Mouse (Mus musculus) gastrocnemius, adult 2 months (tissue): ENCODE measurements around the gene Cpz. TPM values are rescaled to one million over a fixed set of nuclear protein-coding genes. Genes with fewer than 3 reads are reported as not detected.

Source experiments
- DNase-seq: peaks from one replicate; pipeline ENCODE4 v3.0.0; 2022
- H3K27ac ChIP-seq: fragments of 200-600 bp; 2 replicates; pipeline ENCODE4 v1.8.1; 2022; ENCODE audit warnings: mild to moderate bottlenecking
- H3K4me3 ChIP-seq: fragments of 200-600 bp; 2 replicates; pipeline ENCODE4 v1.8.1; 2022; ENCODE audit warnings: mild to moderate bottlenecking, moderate library complexity
- CTCF ChIP-seq: fragments of 200-600 bp; IDR thresholded peaks from 2 replicates; pipeline ENCODE4 v1.8.1; 2022; ENCODE audit warnings: antibody characterized with exemption, mild to moderate bottlenecking, moderate library complexity
- intact Hi-C: fragments of 180-260 bp; cut with DNase I; formaldehyde crosslinking; loops from one replicate; pipeline ENCODE4 v1.15.1; 2025
- total RNA-seq, 2 experiments: library from RNA; stranded (reverse); gene quantifications; 2 replicates each; pipeline ENCODE4 v1.2.3; 2021

The Cpz gene
- total RNA-seq, 2 experiments from 2014 or later = 0.13 to 0.89 TPM

- TF ChIP-seq CTCF = peak; percentile 82
- H3K4me3 ChIP-seq = no peak overlapping the region
- intact Hi-C loops = loop anchor here (2.0 kb wide), 1 partner anchor 132 kb away; no protein-coding TSS in a partner anchor
- H3K27ac ChIP-seq = no peak overlapping the region
- no peak for DNase-seq
Observed at GRCm38 (mm10) chr5:35510589-35510988, 14.9 kb downstream of the Cpz start.

- Histone ChIP-seq H3K4me3 (no peak overlapping the region), H3K27ac (no peak overlapping the region)
- no peak for DNase-seq
- intact Hi-C loops = no loop called here
- TF ChIP-seq CTCF = no peak
Observed at GRCm38 (mm10) chr5:35505016-35505415, 20.5 kb downstream of the Cpz start.

- TF ChIP-seq CTCF = no peak
- no peak overlapping the region for H3K4me3 ChIP-seq
- H3K27ac ChIP-seq = no peak overlapping the region
- DNase-seq = no peak
- intact Hi-C loops = no loop called here
Observed at GRCm38 (mm10) chr5:35497344-35497743, 28.2 kb downstream of the Cpz start.

- Histone ChIP-seq H3K4me3 (no peak overlapping the region), H3K27ac (no peak overlapping the region)
- no peak for TF ChIP-seq CTCF
- intact Hi-C loops = no loop called here
- DNase-seq = no peak
Observed at GRCm38 (mm10) chr5:35495989-35496388, 29.5 kb downstream of the Cpz start.

GRCm38 (mm10) chr5:35494773-35495390 lies 30.6 kb downstream of the Cpz start:
- intact Hi-C loops = no loop called here
- no peak for DNase-seq
- H3K27ac ChIP-seq = no peak overlapping the region
- no peak for TF ChIP-seq CTCF
- H3K4me3 ChIP-seq = no peak overlapping the region

GRCm38 (mm10) chr5:35493770-35494169 lies 31.7 kb downstream of the Cpz start:
- no peak for DNase-seq
- no peak for TF ChIP-seq CTCF
- no peak overlapping the region for H3K27ac ChIP-seq
- intact Hi-C loops = no loop called here
- H3K4me3 ChIP-seq = no peak overlapping the region

- Histone ChIP-seq H3K27ac (no peak overlapping the region), H3K4me3 (no peak overlapping the region)
- TF ChIP-seq CTCF = no peak
- DNase-seq = no peak
- intact Hi-C loops = no loop called here
Observed at GRCm38 (mm10) chr5:35479521-35479920, 46.0 kb downstream of the Cpz start.

- peak; percentile 41; the same call in 1 of the 2 replicates for TF ChIP-seq CTCF
- DNase-seq = no peak
- Histone ChIP-seq H3K4me3 (no peak overlapping the region), H3K27ac (no peak overlapping the region)
- intact Hi-C loops = no loop called here
Observed at GRCm38 (mm10) chr5:35475236-35475635, 50.3 kb downstream of the Cpz start.

GRCm38 (mm10) chr5:35470885-35471528 lies 54.5 kb downstream of the Cpz start:
- TF ChIP-seq CTCF = no peak
- Histone ChIP-seq H3K27ac (no peak overlapping the region), H3K4me3 (no peak overlapping the region)
- no peak for DNase-seq
- intact Hi-C loops = no loop called here

- Histone ChIP-seq H3K27ac (no peak overlapping the region), H3K4me3 (peak overlapping the region; percentile 34; the same call in 1 of the 2 replicates)
- no peak for TF ChIP-seq CTCF
- intact Hi-C loops = no loop called here
- no peak for DNase-seq
Observed at GRCm38 (mm10) chr5:35465966-35466635, 59.4 kb downstream of the Cpz start.

GRCm38 (mm10) chr5:35462081-35462480 lies 63.4 kb downstream of the Cpz start:
- intact Hi-C loops = no loop called here
- no peak for TF ChIP-seq CTCF
- no peak overlapping the region for H3K27ac ChIP-seq
- DNase-seq = no peak
- no peak overlapping the region for H3K4me3 ChIP-seq

GRCm38 (mm10) chr5:35459760-35460159 lies 65.7 kb downstream of the Cpz start:
- DNase-seq = no peak

GRCm38 (mm10) chr5:35458267-35458666 lies 67.2 kb downstream of the Cpz start:
- no peak overlapping the region for H3K27ac ChIP-seq
- no peak for TF ChIP-seq CTCF
- DNase-seq = no peak
- no peak overlapping the region for H3K4me3 ChIP-seq
- intact Hi-C loops = no loop called here

More at GRCm38 (mm10) chr5:35459760-35460159, 65.7 kb downstream of the Cpz start:
- TF ChIP-seq CTCF = peak; percentile 36
- intact Hi-C loops = no loop called here
- Histone ChIP-seq H3K4me3 (no peak overlapping the region), H3K27ac (no peak overlapping the region)

- DNase-seq = no peak
- H3K27ac ChIP-seq = no peak overlapping the region
- intact Hi-C loops = no loop called here
- H3K4me3 ChIP-seq = no peak overlapping the region
- TF ChIP-seq CTCF = no peak
Observed at GRCm38 (mm10) chr5:35457364-35457763, 68.1 kb downstream of the Cpz start.
